Mouse (Mus musculus) retina, embryonic 14.5 days (tissue): ENCODE measurements around the gene Gm44503.
A peak's percentile ranks its signal among the peaks of the same experiment; 100 is the strongest.

Experiments
- DNase-seq: peaks from one replicate; pipeline ENCODE4 v3.0.0-alpha.2; 2015; ENCODE audit warnings: low spot score

Gm44503 gene

GRCm38 (mm10) chr9:72958521-72959450, at the start of gene Gm44503, which contains the start of gene Dyx1c1:
TSS of gene Gm44503 (plus strand) at chr9:72958852.
TSS of gene Dyx1c1 (plus strand) at chr9:72958785.
- DNase-seq: peak; percentile 94

- no peak for DNase-seq
Measured at GRCm38 (mm10) chr9:72911381-72911780, 47.3 kb upstream of the Gm44503 start.

- DNase-seq: no peak
Measured at GRCm38 (mm10) chr9:72913551-72913950, 45.1 kb upstream of the Gm44503 start.

- DNase-seq: no peak
Measured at GRCm38 (mm10) chr9:72915728-72916127, 42.9 kb upstream of the Gm44503 start.

GRCm38 (mm10) chr9:72923068-72923467, 35.6 kb upstream of the Gm44503 start:
- peak; percentile 43 for DNase-seq

GRCm38 (mm10) chr9:72925021-72925934, 33.4 kb upstream of the Gm44503 start, which contains the start of gene Pygo1:
TSS of gene Pygo1 (plus strand) at chr9:72925645.
- DNase-seq: peak; percentile 67

GRCm38 (mm10) chr9:72925935-72926258, 32.8 kb upstream of the Gm44503 start:
- no peak for DNase-seq

- DNase-seq: no peak
Measured at GRCm38 (mm10) chr9:72931166-72931790, 27.4 kb upstream of the Gm44503 start.

- no peak for DNase-seq
Measured at GRCm38 (mm10) chr9:72935309-72935708, 23.3 kb upstream of the Gm44503 start.

GRCm38 (mm10) chr9:72936301-72936700, 22.4 kb upstream of the Gm44503 start:
- no peak for DNase-seq

- no peak for DNase-seq
Measured at GRCm38 (mm10) chr9:72943424-72943823, 15.2 kb upstream of the Gm44503 start.

GRCm38 (mm10) chr9:72944286-72944685, 14.4 kb upstream of the Gm44503 start:
- DNase-seq: no peak

GRCm38 (mm10) chr9:72947010-72947409, 11.6 kb upstream of the Gm44503 start:
- no peak for DNase-seq

- DNase-seq: no peak
Measured at GRCm38 (mm10) chr9:72949572-72949971, 9.1 kb upstream of the Gm44503 start.

- peak; percentile 52 for DNase-seq
Measured at GRCm38 (mm10) chr9:72954746-72955145, 3.9 kb upstream of the Gm44503 start.

GRCm38 (mm10) chr9:72955546-72955945, 3.1 kb upstream of the Gm44503 start:
- peak; percentile 67 for DNase-seq

GRCm38 (mm10) chr9:72961346-72961745, 2.7 kb downstream of the Gm44503 start:
- DNase-seq: no peak

- DNase-seq: no peak
Measured at GRCm38 (mm10) chr9:72961959-72962358, 3.3 kb downstream of the Gm44503 start.

GRCm38 (mm10) chr9:72968349-72969061, 9.9 kb downstream of the Gm44503 start:
- DNase-seq: peak; percentile 72

- no peak for DNase-seq
Measured at GRCm38 (mm10) chr9:72969874-72970273, 11.2 kb downstream of the Gm44503 start.

- DNase-seq: no peak
Measured at GRCm38 (mm10) chr9:72972435-72972834, 13.8 kb downstream of the Gm44503 start.
